Mouse (Mus musculus) liver, postnatal 0 days (tissue): Measurements from ENCODE around the gene Rps21.

Experiments
- CTCF ChIP-seq: sonication (generic); IDR thresholded peaks from 2 replicates; pipeline ENCODE4 v1.5.1; 2016; ENCODE audit warnings: antibody characterized with exemption, low read depth
- EP300 ChIP-seq: IDR thresholded peaks from 2 replicates; pipeline ENCODE4 v1.6.1; 2016; ENCODE audit warnings: antibody characterized with exemption, low read depth, mild to moderate bottlenecking

GRCm38 (mm10) chr2:180262891-180263290 lies 5.7 kb downstream of the Rps21 start:
- TF ChIP-seq CTCF: no peak
- TF ChIP-seq EP300: no peak
